Mouse (Mus musculus) heart, embryonic 14.5 days (tissue): ENCODE measurements around the gene Asb17. TPM values are rescaled to one million over a fixed set of nuclear protein-coding genes. Genes with fewer than 3 reads are reported as not detected.

Experiments used
- ATAC-seq: fragments of 200-750 bp; cut with Nextera tagmentation; 2 replicates; pipeline ENCODE4 v1.8.0; 2017; ENCODE audit warnings: low read depth, moderate TSS enrichment; ENCODE audit not compliant: insufficient number of reproducible peaks, insufficient read depth, low FRiP score
- H3K27ac ChIP-seq, 2 experiments: fragments of 200-500 bp in 1 of 2; fragments of 300-500 bp in 1 of 2; sonication (generic) in 1 of 2; replicated peaks in 1 of 2; 2 replicates each; pipeline ENCODE4 v1.5.1; 2012 to 2014; ENCODE audit warnings: low read depth in 2 of 2, low read length in 2 of 2, control low read depth in 1 of 2, mild to moderate bottlenecking in 1 of 2, mixed read lengths in 1 of 2; ENCODE audit not compliant: control insufficient read depth in 1 of 2, insufficient read depth in 1 of 2
- H3K27me3 ChIP-seq: fragments of 300-500 bp; sonication (generic); 2 replicates; pipeline ENCODE4 v1.6.1; 2014; ENCODE audit warnings: mild to moderate bottlenecking, low read length, control low read depth; ENCODE audit not compliant: control insufficient read depth, insufficient read depth
- H3K36me3 ChIP-seq: fragments of 300-500 bp; sonication (generic); 2 replicates; pipeline ENCODE4 v1.6.1; 2014; ENCODE audit warnings: mild to moderate bottlenecking, control low read depth, low read length, mixed read lengths; ENCODE audit not compliant: control insufficient read depth, insufficient read depth
- H3K4me1 ChIP-seq, 2 experiments: fragments of 200-500 bp in 1 of 2; fragments of 300-500 bp in 1 of 2; sonication (generic) in 1 of 2; 2 replicates each; pipeline ENCODE4 v1.6.1; 2012 to 2014; ENCODE audit warnings: low read length in 2 of 2, control low read depth in 1 of 2, mixed read lengths in 1 of 2; ENCODE audit not compliant: control insufficient read depth in 2 of 2, insufficient read depth in 2 of 2
- H3K4me2 ChIP-seq: fragments of 300-500 bp; sonication (generic); 2 replicates; pipeline ENCODE4 v1.6.1; 2014; ENCODE audit warnings: mild to moderate bottlenecking, low read length
- H3K4me3 ChIP-seq, 2 experiments: fragments of 200-500 bp in 1 of 2; fragments of 300-500 bp in 1 of 2; sonication (generic) in 1 of 2; 2 replicates each; pipeline ENCODE4 v1.5.1; 2012 to 2014; ENCODE audit warnings: low read length in 2 of 2, mild to moderate bottlenecking in 2 of 2, control low read depth in 1 of 2, low read depth in 1 of 2, moderate library complexity in 1 of 2; ENCODE audit not compliant: control insufficient read depth in 1 of 2, insufficient read depth in 1 of 2
- H3K9ac ChIP-seq: fragments of 300-500 bp; sonication (generic); 2 replicates; pipeline ENCODE4 v1.6.1; 2014; ENCODE audit warnings: mild to moderate bottlenecking, low read length
- H3K9me3 ChIP-seq: fragments of 300-500 bp; sonication (generic); 2 replicates; pipeline ENCODE4 v1.6.1; 2016; ENCODE audit warnings: low read length, control low read depth; ENCODE audit not compliant: control insufficient read depth
- WGBS: fragments of 180-500 bp; shearing (Covaris S2); extraction: QIAGEN DNeasy Blood & Tissue Kit; methylation state at CpG from one replicate; pipeline ENCODE4 v1.1.7; 2014; 5-methylcytosine and 5-hydroxymethylcytosine counted together
- polyA plus RNA-seq: library from polyadenylated mRNA; unstranded; fragments of >200 nt; fragmentation: Nextera tagmentation; extraction: Ambion mirVana; gene quantifications from 2 replicates; pipeline ENCODE4 v1.2.1, GENCODE M21; 2014

The Asb17 gene
- polyA plus RNA-seq, 1 experiment from 2014 or later: 0.41 TPM

DNA sequence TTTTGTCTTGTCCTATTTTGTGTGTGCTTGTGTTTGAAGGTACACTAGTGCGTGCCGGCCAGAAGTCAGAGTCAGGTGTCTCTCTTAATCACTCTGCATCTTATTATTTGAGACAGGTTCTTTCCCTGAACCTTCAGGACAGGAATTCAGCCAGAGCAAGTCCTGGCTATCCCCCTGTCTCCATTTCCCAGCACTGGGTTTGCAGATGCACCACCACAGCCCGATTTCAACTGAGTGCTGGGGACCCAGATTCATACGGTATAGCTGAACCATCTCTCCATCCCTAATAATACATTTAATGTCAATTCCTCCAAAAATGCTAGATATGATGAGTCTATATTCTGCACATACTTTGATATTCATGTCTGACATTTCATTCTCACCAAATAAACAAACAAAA lies 9.9 kb upstream of the Asb17 start:
- Histone ChIP-seq H3K27ac (no peak overlapping the region), H3K4me2 (no peak overlapping the region), H3K36me3 (no peaks in the 10 kb centered on the region), H3K9ac (no peak overlapping the region), H3K4me1 (no peaks in the 10 kb centered on the region; a peak in 1 of 4 replicates), H3K27me3 (no peaks in the 10 kb centered on the region), H3K4me3 (no peak overlapping the region), H3K9me3 (no peaks in the 10 kb centered on the region)
- ATAC-seq: no peak
- WGBS: 80% methylated on average over 4 of the region's 4 CpGs

DNA sequence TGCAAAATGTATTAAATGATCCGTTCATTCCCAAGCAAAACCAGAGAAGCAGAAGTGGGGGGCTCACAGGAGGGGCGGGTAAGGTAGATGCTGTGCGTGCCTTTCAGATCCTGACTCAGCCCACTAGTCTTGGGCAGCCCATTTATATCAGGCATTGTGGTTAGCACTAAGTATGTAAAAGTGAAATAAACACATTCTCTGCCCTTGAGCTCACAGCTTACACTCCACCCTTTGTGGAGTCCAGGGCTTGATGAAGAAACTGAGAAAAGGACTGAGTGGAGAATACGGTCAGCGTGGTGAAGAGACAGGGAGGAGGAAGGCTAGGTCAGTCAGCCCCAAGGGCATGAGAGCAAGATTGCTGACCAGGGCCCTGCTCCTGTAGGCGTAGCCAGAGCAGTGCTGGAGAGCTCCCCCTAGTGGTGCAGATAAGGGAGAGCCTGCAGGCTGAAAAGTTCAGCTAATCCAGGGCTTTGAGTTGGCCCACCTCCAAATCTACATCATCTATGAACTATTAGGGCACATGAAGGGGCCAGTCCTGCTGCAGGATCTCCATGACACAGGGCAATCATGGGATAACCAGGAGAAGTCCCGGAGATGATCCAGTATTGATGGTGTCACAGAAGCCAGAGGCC lies 8.4 kb upstream of the Asb17 start:
- 60% methylated on average over 7 of the region's 7 CpGs for WGBS
- H3K4me2 ChIP-seq: no peak overlapping the region
- no peaks in the 10 kb centered on the region for H3K36me3 ChIP-seq
- H3K27ac ChIP-seq: no peak overlapping the region
- no peaks in the 10 kb centered on the region; a peak in 1 of 4 replicates for H3K4me1 ChIP-seq
- no peaks in the 10 kb centered on the region for H3K9me3 ChIP-seq
- no peak overlapping the region for H3K4me3 ChIP-seq
- H3K27me3 ChIP-seq: no peaks in the 10 kb centered on the region
- H3K9ac ChIP-seq: no peak overlapping the region
- ATAC-seq: 0 out of 2 replicates have a peak, but pooled peaks have one; percentile 14

DNA sequence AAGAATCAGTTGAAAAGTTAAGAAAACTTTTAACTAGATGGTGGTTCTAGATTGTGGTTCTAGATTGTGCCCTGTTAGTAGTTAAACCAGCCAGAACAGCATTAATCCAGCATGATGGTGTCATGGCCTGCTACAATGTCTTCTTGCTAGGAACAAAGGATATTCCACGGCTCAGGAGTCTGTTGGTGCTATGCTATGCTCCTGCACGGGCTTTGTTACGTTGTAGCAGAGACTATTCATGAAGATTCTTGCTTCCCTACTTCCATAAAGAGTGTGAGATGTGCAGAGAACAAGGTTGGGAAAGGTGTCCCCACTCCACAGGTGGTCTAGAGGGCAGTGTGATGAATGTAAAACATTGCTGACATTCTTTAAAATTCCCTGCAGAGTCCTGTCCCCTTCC lies 7.7 kb upstream of the Asb17 start:
- ATAC-seq: no peak
- H3K36me3 ChIP-seq: no peaks in the 10 kb centered on the region
- H3K4me2 ChIP-seq: no peak overlapping the region
- no peak overlapping the region for H3K9ac ChIP-seq
- H3K4me3 ChIP-seq: no peak overlapping the region
- no peak overlapping the region for H3K27ac ChIP-seq
- 83% methylated on average over 3 of the region's 3 CpGs for WGBS
- no peaks in the 10 kb centered on the region for H3K9me3 ChIP-seq
- no peaks in the 10 kb centered on the region; a peak in 1 of 4 replicates for H3K4me1 ChIP-seq
- H3K27me3 ChIP-seq: no peaks in the 10 kb centered on the region

DNA sequence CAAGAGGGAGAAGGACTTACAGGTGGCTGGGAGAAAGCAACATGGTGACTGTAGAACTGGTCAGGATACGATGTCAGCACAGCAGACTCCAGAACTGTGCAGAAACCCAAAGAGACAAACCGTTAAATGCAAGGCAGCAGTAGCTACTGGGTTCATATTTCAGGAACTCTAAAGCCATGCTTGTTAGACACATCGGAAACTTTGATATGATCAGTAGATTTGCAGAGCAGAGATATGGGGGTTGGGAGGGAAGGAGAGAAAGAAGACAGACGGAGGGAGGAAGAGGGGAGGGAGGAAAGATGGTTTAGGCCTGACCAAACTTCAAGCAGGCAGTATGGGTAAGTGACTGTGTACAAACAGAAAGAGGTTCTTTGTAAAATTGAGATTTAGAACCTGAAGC lies 6.4 kb upstream of the Asb17 start:
- WGBS: 66% methylated on average over 4 of the region's 4 CpGs

DNA sequence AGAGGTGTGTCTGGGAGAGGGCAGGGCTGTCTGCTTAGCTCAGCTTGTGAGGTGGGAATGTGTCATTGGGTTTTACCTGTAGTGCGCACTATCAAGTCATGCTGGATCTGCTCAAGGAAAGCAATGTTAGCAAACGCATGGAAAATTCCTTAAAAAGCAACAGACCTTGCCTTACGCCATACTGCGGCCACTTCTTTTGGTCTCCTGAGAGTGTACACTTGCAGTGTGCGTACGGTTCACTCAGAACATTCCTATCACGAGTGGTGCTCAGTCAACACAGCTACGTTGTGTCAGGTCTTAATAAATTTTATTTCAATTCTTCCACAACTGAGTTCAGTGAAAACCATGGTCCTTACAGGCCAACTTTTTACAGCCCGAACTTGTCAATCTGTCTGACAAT lies 748 bp downstream of the Asb17 start:
- WGBS: 91% methylated on average over 9 of the region's 9 CpGs
- no peak for ATAC-seq

More for the DNA sequence above, 6.4 kb upstream of the Asb17 start:
- ATAC-seq: no peak
- no peaks in the 10 kb centered on the region for H3K36me3 ChIP-seq
- H3K27me3 ChIP-seq: no peaks in the 10 kb centered on the region
- no peaks in the 10 kb centered on the region for H3K9me3 ChIP-seq
- no peak overlapping the region for H3K9ac ChIP-seq
- H3K4me2 ChIP-seq: no peak overlapping the region
- no peak overlapping the region for H3K27ac ChIP-seq
- H3K4me3 ChIP-seq: no peak overlapping the region
- no peaks in the 10 kb centered on the region for H3K4me1 ChIP-seq

DNA sequence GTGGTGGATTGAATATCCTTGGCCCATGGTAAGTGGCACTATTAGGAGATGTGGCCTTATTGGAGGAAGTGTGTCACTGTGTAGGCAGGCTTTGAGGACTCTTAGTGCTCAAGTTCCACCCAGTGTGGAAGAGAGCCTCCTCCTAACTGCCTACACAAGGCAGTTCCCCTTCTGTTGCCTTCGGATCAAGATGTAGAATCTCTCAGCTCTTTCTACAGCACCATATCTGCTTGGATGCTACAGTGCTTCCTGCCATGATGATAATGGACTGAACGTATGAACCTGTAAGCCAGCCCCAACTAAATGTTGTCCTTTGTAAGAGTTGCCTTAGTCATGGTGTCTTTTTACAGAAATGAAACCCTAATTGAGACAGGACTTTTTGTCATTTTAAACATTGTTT lies 1.5 kb downstream of the Asb17 start:
- H3K4me3 ChIP-seq: no peak overlapping the region
- WGBS: 65% methylated on average over 2 of the region's 2 CpGs
- H3K9ac ChIP-seq: no peak overlapping the region
- H3K9me3 ChIP-seq: no peaks in the 10 kb centered on the region
- H3K4me1 ChIP-seq: peaks cover 5 to 19% of the 10 kb centered on the region in 2 experiments
- ATAC-seq: no peak
- H3K36me3 ChIP-seq: no peaks in the 10 kb centered on the region
- H3K4me2 ChIP-seq: no peak overlapping the region
- H3K27ac ChIP-seq: no peak overlapping the region
- peaks cover 36% of the 10 kb centered on the region for H3K27me3 ChIP-seq

More for the DNA sequence above, 748 bp downstream of the Asb17 start:
- no peak overlapping the region for H3K27ac ChIP-seq
- H3K9ac ChIP-seq: no peak overlapping the region
- H3K4me2 ChIP-seq: no peak overlapping the region
- peaks cover 30% of the 10 kb centered on the region for H3K27me3 ChIP-seq
- no peak overlapping the region for H3K4me3 ChIP-seq
- no peaks in the 10 kb centered on the region for H3K36me3 ChIP-seq
- H3K4me1 ChIP-seq: peaks cover 5 to 19% of the 10 kb centered on the region in 2 experiments
- H3K9me3 ChIP-seq: no peaks in the 10 kb centered on the region

DNA sequence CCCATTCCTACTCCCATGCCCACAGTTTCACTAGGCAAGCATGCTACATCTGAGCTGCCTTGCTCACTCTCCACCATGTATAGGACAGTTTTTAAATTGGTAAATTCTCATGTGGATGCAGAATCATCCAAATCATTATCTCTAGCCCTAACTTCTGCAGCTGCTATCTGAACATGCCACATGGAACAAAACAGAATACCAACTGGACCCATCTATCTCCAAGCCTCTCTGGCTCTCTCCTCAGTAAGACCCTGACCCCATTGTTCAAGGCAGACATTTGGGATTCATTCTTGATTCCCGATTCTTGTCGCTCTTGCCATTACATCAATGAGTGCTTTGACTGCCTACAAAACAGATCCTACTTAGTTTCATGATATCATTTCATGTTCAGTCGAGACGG lies 2.1 kb downstream of the Asb17 start:
- H3K4me1 ChIP-seq: peaks cover 5 to 19% of the 10 kb centered on the region in 2 experiments
- peaks cover 40% of the 10 kb centered on the region for H3K27me3 ChIP-seq
- no peaks in the 10 kb centered on the region for H3K9me3 ChIP-seq
- no peak overlapping the region for H3K27ac ChIP-seq
- H3K4me2 ChIP-seq: no peak overlapping the region
- H3K4me3 ChIP-seq: no peak overlapping the region
- 86% methylated on average over 4 of the region's 4 CpGs for WGBS
- no peak for ATAC-seq
- H3K9ac ChIP-seq: no peak overlapping the region
- H3K36me3 ChIP-seq: no peaks in the 10 kb centered on the region

DNA sequence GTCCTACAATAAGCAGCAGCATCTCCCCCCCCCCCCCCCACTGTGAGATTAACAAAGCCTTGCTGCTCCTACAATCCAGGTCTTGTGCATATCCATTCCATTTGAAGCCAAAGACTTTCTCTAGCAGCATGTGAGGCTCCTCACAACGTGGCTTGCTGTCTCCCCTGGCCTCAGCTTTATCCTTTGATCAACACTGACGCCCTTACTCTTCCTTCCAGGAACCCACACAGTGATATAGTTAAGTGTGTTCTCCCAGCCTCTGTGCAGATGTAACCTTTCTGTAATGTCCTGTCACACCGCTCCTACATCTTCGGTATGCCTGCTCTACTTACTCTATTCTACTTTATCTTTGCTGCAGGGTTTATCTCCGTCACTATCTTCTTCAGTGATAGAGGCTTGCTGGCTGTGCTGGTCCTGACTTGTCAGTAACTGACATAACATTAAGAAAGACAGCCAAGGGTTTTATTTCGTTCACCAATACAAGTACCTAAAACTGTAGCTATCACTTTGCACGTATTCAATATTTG lies 3.3 kb downstream of the Asb17 start:
- ATAC-seq: no peak

More for the DNA sequence above, 3.3 kb downstream of the Asb17 start:
- H3K4me3 ChIP-seq: no peak overlapping the region
- peaks cover 5 to 19% of the 10 kb centered on the region in 2 experiments for H3K4me1 ChIP-seq
- peaks cover 40% of the 10 kb centered on the region for H3K27me3 ChIP-seq
- no peak overlapping the region for H3K4me2 ChIP-seq
- no peak overlapping the region for H3K9ac ChIP-seq
- no peaks in the 10 kb centered on the region for H3K9me3 ChIP-seq
- no peak overlapping the region for H3K27ac ChIP-seq
- no peaks in the 10 kb centered on the region for H3K36me3 ChIP-seq
- 52% methylated on average over 7 of the region's 7 CpGs for WGBS
